Mouse (Mus musculus) cerebral cortex, adult 2 months (tissue): ENCODE results near the gene Rpn2.

Experiments used
- WGBS: fragments of 180-500 bp; shearing (Covaris S2); methylation state at CpG from one replicate; pipeline ENCODE4 v1.1.7; 2018; 5-methylcytosine and 5-hydroxymethylcytosine counted together

The Rpn2 gene

DNA sequence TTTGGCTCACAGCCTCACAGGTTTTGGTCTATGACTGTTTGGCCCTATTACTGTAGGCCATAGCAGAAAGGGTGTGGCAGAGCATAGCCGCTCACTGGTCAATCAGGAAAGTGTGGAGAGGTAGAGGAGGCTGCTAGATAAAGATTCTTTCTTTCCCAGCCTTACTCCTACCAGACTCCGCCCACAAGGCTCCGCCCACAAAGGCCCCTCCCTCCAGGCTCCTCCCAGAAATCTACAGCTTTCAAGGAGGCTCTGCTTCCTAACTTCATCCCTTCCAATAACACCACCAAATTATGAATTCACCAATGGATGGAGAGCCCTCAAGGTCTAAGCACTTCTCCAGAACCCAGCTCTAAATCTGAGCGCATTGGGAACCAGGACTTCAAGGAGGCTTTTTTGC is 74.4 kb downstream of the Rpn2 start:
- WGBS, result 85% methylated on average over 4 of the region's 4 CpGs

DNA sequence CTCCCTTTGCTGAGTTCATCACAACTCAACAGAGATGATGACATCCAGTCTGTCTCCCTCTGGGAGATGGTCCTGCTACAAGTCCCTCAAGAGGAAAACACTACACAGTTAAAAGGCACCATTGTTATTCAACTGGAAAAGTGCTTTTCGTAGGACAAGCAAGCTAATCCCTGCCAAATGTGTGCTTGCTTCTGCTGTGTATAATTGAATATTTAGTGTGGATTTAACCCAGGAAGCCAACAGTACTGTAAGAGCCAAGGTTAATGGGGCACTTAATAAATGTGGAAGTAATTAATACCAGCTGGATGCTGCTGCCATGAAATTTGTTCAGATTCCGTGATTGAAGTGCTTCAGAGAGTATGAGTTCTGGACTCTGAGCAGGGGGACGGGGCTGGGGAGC is 75.3 kb downstream of the Rpn2 start:
- 68% methylated on average over 3 of the region's 3 CpGs for WGBS

DNA sequence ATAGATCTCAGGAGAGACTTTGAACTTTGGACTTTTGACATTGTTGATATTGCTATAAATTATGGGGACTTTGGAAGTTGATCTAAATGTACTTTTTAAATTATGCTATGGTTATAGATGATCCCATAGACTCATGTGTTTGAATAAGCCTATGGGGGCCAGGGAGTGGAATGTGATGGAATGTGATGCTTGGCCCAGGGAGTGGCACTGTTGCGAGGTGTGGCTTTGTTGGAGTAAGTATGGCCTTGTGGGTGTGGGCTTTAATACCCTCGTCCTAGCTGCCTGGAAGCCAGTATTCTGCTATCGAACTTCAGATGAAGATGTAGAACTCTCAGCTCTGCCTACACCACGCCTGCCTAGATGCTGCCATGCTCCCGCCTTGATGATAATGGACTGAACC is 81.2 kb downstream of the Rpn2 start:
- WGBS, result 93% methylated on average over 5 of the region's 5 CpGs

DNA sequence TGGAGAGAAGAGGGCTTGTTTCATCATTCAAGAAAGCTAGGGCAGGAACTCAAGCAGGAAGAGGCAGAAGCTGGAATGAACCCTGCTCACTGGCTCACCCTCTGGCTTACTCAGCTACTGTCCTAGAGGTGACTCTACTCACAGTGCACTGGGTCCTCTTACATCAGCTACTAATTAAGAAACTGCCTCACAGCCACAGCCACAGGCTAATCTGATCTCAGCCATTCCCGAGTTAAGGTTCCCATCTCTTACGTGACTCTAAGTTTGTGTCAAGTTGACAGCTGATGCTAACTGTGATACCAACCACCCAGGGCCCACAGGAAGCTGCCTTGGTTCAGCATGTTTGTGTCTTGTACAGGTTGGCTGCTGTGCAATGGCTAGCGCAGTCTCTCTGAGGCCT is 84.2 kb downstream of the Rpn2 start:
- WGBS, result 90% methylated on average over 3 of the region's 3 CpGs

DNA sequence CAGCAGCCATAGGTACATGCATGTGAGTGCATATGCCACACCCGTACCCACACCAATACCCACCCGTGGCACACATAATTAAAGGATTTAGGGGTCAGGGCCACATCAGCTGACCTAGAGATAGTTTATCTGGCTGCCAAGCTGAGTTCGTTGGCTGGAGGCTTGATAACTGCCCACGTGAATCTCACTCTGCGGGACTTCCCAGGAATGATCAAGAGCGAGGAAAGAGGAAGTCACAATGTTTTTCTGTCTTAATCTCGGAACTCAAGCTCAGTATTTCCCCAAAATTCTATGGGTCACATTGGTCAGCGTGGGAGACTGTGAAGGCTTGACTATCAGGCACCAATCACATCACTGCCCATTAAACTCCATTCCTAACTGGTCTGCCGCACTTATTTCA is 87.9 kb downstream of the Rpn2 start:
- 79% methylated on average over 9 of the region's 9 CpGs for WGBS

DNA sequence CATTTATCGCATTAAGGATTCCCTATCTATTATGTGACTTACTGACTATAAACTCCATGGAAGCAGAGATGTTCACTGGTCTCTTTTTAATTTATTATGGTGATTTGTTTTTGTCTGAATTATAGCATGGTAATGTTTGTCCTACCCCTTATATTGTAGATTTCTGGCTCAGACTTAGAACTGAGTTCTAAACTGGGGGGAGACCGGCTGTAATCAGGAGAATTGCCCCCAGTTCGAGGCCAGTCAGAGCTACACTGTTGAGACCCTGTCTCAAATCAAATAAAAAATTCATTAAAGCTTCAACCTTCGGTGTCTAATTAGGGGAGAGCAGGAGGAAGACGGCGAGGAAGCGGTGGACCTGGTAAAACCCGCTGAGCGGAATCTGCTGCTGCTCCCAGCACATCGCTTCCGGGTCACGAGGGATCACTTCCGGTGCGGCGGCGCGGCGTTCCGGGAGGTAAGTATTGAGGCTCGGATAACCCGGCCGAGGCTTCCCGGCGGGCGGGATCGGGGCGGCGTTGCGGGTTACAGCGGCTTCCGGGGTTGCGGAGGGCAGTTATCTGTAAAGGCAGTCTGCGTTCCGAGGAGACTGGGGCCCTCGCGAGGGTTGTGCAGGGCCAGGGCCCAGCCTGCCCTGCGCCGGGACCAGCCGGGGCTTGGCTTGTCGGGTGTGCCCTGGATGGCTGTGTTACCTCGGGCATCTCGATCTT is 88.5 kb downstream of the Rpn2 start, which contains the start of gene Manbal:
Manbal (plus strand) TSS at position 411 of the 710 bp plus-strand sequence.
- 3% methylated on average over 42 of the region's 42 CpGs for WGBS

DNA sequence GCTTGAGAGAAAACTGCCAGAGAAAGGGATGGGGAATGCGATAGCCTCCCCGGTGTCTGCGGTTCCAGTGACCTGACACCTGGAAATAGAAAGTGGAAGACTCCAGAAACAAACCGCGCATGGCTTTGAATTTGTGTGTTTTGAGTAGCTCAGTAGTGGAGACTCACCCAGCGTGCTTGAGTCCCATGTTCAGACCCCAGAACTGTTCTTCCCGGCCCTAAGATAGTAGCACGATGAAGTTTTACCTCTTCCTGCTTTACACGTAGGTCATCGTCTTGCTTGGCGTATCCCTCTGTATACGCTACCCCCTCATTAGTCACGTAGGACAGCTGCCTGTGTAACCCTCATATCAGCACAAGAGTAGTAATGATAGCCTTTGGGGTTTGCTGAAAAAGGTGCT is 89.2 kb downstream of the Rpn2 start:
- WGBS, result 3% methylated on average over 13 of the region's 13 CpGs

DNA sequence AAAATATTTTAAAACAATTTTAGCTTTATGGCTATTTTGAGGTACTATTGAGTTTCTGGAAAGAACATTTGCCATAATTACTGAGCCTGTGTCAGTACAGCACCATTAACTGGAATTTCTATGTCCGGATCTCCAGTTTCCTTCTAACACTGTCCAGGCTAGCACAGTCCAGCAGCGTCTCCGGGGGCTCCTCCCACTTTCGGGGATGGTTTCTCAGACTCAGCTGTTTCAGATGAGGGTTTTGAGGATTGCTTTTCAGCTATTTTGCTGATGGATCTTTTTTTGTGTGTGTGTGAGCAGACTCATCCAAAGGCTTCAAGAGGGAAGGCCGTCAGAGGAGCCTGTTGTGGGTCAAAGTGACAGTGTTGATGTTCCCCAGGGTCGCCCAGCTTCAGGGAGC is 92.9 kb downstream of the Rpn2 start:
- 65% methylated on average over 6 of the region's 6 CpGs for WGBS

DNA sequence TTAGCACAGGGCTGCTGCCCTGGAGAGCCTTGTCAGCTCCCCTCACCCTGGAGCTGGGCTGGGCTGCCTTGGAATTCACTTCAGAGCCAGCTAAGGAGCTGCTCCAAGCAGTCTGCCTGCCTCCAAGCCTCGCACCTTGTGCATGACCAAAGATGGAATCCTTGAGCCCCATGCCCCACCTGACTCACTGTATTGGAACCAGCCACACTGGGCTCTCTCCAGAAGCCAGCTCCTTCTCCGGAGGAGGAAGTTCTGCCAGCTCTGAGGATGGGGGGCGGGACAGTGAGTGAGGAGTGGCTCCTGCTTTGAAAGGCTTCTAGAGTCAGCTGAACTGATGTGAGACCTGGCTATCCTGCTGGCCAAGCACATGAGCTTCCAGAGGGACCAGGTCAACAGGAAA is 94.9 kb downstream of the Rpn2 start:
- whole genome bisulfite sequencing, result 45% methylated on average over 3 of the region's 3 CpGs

DNA sequence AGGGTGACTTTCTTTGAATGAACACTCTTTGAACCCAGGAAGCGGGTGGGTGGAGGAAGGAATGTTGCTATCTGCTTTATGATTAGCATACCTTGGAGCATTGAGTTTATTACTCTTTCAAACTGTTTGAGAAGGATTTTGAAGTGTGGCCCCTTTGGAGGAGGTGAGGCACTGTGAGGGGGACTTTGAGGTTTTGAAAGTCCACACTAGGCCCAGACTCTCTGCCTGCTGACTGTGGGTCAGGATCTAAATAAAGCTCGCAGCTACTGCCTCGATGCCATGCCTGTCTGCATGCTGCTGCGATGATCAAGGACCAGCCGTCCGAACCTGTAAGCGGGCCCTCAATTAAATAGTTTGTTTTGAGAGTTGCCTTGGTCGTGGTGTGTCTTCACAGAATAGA is 96.2 kb downstream of the Rpn2 start:
- 65% methylated on average over 8 of the region's 8 CpGs for WGBS
